Mouse (Mus musculus): ENCODE measurements around the gene Ttll11.

DNA sequence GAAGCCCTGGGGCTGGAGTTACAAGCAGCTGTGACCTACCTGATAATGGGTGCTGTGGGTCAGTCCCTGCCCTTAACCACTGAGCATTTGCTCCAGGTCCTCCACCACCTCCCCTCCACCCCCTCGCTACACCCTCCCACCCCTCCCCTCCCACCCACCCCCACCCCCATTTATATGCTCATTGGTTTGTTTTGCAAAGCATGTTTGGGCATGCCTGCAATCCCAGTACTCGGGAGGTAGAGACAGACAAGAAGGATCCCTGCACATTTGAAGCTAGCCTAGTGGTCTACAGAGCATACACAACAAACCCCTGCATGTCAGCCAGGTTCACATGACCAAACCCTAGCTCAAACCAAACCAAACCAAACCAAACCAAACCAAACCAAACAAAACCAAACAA is 243.7 kb downstream of the Ttll11 start:
- TF ChIP-seq TAL1 (IDR thresholded peaks at IDR 0.05; ENCODE audit: low read length) (no peak), GATA1 (IDR thresholded peaks at IDR 0.05; ENCODE audit: low read length) (no peak)
